Mouse (Mus musculus) lung, embryonic 14.5 days (tissue): Measurements from ENCODE around the gene Mapk8ip1. TPM values are rescaled to one million over a fixed set of nuclear protein-coding genes. Genes with fewer than 3 reads are reported as not detected.

Experiments used
- ATAC-seq: fragments of 200-750 bp; cut with Nextera tagmentation; 2 replicates; pipeline ENCODE4 v1.8.0; 2017; ENCODE audit warnings: mild to moderate bottlenecking, moderate TSS enrichment, moderate library complexity; ENCODE audit not compliant: insufficient read depth
- DNase-seq: peaks from one replicate; pipeline ENCODE4 v3.0.0-alpha.2; 2015
- H3K27ac ChIP-seq: fragments of 300-500 bp; sonication (generic); 2 replicates; pipeline ENCODE4 v1.5.1; 2014; ENCODE audit warnings: low read depth, mild to moderate bottlenecking, moderate library complexity
- H3K27me3 ChIP-seq: fragments of 300-500 bp; sonication (generic); 2 replicates; pipeline ENCODE4 v1.6.1; 2014; ENCODE audit warnings: low read length, control low read depth; ENCODE audit not compliant: insufficient read depth
- H3K36me3 ChIP-seq: fragments of 300-500 bp; sonication (generic); 2 replicates; pipeline ENCODE4 v1.6.1; 2014; ENCODE audit warnings: control low read depth; ENCODE audit not compliant: insufficient read depth
- H3K4me1 ChIP-seq: fragments of 300-500 bp; sonication (generic); 2 replicates; pipeline ENCODE4 v1.6.1; 2014; ENCODE audit warnings: antibody characterized with exemption, control low read depth; ENCODE audit not compliant: insufficient read depth
- H3K4me2 ChIP-seq: fragments of 300-500 bp; sonication (generic); 2 replicates; pipeline ENCODE4 v1.6.1; 2014; ENCODE audit warnings: mild to moderate bottlenecking
- H3K4me3 ChIP-seq: fragments of 300-500 bp; sonication (generic); 2 replicates; pipeline ENCODE4 v1.5.1; 2014; ENCODE audit warnings: low read depth, low read length
- H3K9ac ChIP-seq: fragments of 300-500 bp; sonication (generic); 2 replicates; pipeline ENCODE4 v1.6.1; 2014
- H3K9me3 ChIP-seq: fragments of 300-500 bp; sonication (generic); 2 replicates; pipeline ENCODE4 v1.6.1; 2016; ENCODE audit warnings: low read depth, low read length, control low read depth
- CTCF ChIP-seq: IDR thresholded peaks from 2 replicates; pipeline ENCODE4 v1.5.1; 2016; ENCODE audit warnings: antibody characterized with exemption, low read depth
- WGBS: fragments of 180-500 bp; shearing (Covaris S2); extraction: QIAGEN DNeasy Blood & Tissue Kit; methylation state at CpG from one replicate; pipeline ENCODE4 v1.1.7; 2014; 5-methylcytosine and 5-hydroxymethylcytosine counted together
- polyA plus RNA-seq: library from polyadenylated mRNA; unstranded; fragments of >200 nt; fragmentation: Nextera tagmentation; extraction: Ambion mirVana; gene quantifications from 2 replicates; pipeline ENCODE4 v1.2.1, GENCODE M21; 2014

Mapk8ip1 gene
- polyA plus RNA-seq, 1 experiment from 2014 or later = 6.2 TPM

DNA sequence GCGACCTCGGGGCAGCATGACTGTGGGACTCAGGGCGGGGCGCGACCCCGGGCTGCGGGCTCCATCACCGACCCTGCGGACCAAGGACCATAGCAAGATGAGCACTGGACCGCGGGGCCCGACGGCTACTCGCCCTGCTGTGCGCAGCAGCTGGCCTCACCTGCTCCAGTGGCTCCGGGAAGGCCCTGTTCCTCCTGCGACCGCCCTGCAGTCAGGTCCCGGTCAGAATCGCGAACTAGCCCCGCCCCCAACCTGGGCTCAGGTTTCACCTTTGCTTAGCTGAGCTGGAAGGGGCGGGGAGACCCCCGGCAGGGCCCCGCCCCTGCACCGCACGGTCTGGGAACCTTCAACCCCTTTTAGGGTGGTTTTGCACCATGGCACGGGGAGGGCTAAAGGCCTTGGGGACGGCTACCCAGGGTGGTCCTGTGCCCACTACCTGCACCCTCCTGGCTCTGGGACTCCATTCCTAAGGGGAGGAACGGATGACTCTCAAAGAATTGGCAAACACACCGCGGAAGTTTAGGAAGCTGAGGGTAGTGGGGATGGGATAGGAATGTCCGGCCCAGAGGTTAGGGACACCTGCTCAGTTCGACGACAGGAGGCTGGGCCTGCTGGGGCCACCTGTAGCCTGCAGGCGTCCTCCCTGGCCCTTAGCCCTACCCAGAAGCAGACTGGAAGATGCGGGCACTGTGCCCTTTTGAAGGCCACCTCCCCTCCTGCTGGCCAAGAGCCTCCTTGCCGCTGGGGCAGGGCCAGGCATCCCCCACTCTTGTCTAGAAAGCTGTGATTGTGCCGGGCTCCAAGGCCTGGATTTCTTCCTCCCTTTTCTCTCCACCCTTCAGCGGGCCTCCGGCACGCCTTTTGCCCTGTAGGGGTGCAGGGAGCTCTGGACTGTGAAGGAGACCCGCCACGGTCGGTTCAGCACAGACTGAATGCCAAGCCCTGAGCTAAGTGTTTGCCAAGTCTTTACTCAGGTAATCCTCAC, 29.9 kb downstream of the Mapk8ip1 start:
- Histone ChIP-seq H3K27ac (peak overlapping the region; percentile 92), H3K4me2 (peak overlapping the region; percentile 67), H3K36me3 (0 out of 2 replicates have a peak, but pooled peaks cover 4% of the 10 kb centered on the region), H3K9ac (peak overlapping the region; percentile 58), H3K4me1 (peaks cover 13% of the 10 kb centered on the region), H3K4me3 (peak overlapping the region; percentile 45), H3K9me3 (no peaks in the 10 kb centered on the region), H3K27me3 (peaks cover 37% of the 10 kb centered on the region)
- 3% methylated on average over 45 of the region's 45 CpGs for WGBS
- TF ChIP-seq CTCF = peak; percentile 26; the same call in 1 of the 2 replicates
- ATAC-seq (peak; percentile 5), DNase-seq (peak; percentile 84)

DNA sequence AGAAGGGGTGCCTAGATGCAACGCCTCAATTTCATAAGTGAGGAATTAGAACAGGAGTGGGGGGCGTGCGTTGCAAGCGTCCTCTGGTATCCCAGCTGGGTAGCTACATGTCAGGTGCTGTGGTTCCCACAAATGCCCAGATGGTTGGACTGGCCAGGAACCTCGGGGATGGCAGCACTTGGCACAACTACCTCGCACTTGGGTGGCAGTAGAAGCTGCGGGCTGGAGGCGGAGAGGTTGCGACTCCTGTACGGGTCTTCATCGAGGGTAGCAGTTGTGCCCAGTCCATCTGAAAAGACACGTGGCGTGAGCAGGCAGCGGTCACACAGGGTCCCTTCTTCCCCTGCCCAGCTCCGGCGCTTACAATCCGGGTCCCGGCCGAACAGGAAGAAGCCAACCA, 30.7 kb downstream of the Mapk8ip1 start:
- Histone ChIP-seq H3K27me3 (peaks cover 37% of the 10 kb centered on the region), H3K4me3 (peak overlapping the region; percentile 45), H3K4me2 (peak overlapping the region; percentile 67), H3K9me3 (no peaks in the 10 kb centered on the region), H3K27ac (peak overlapping the region; percentile 50; the same call in 1 of the 2 replicates), H3K36me3 (0 out of 2 replicates have a peak, but pooled peaks cover 7% of the 10 kb centered on the region), H3K4me1 (peaks cover 9% of the 10 kb centered on the region), H3K9ac (peak overlapping the region; percentile 58)
- ATAC-seq = no peak
- no peak for DNase-seq
- no peak for TF ChIP-seq CTCF
- WGBS = 10% methylated on average over 19 of the region's 19 CpGs

GRCm38 (mm10) chr2:92367383-92368029, 33.6 kb downstream of the Mapk8ip1 start:
- ATAC-seq (no peak), DNase-seq (no peak)
- no peaks in the 10 kb centered on the region for H3K9me3 ChIP-seq
- WGBS = 19% methylated on average over 20 of the region's 20 CpGs
- TF ChIP-seq CTCF = no peak
- no peak overlapping the region for H3K4me3 ChIP-seq
- H3K36me3 ChIP-seq = peaks cover 26% of the 10 kb centered on the region; the same call in 1 of the 2 replicates
- H3K4me1 ChIP-seq = peaks cover 5% of the 10 kb centered on the region
- H3K9ac ChIP-seq = no peak overlapping the region
- peaks cover 37% of the 10 kb centered on the region for H3K27me3 ChIP-seq
- H3K27ac ChIP-seq = no peak overlapping the region
- H3K4me2 ChIP-seq = no peak overlapping the region

- H3K36me3 ChIP-seq = peaks cover 37% of the 10 kb centered on the region; the same call in 1 of the 2 replicates
- DNase-seq = no peak
- no peak for ATAC-seq
- H3K4me1 ChIP-seq = no peaks in the 10 kb centered on the region; the same call in none of the 2 replicates
- no peak overlapping the region for H3K27ac ChIP-seq
- 85% methylated on average over 10 of the region's 10 CpGs for WGBS
- H3K4me2 ChIP-seq = no peak overlapping the region
- H3K9me3 ChIP-seq = no peaks in the 10 kb centered on the region
- H3K9ac ChIP-seq = no peak overlapping the region
- no peak for TF ChIP-seq CTCF
- H3K27me3 ChIP-seq = peaks cover 20% of the 10 kb centered on the region; the same call in 1 of the 2 replicates
- no peak overlapping the region for H3K4me3 ChIP-seq
Measured at GRCm38 (mm10) chr2:92365568-92365967, 35.5 kb downstream of the Mapk8ip1 start.

DNA sequence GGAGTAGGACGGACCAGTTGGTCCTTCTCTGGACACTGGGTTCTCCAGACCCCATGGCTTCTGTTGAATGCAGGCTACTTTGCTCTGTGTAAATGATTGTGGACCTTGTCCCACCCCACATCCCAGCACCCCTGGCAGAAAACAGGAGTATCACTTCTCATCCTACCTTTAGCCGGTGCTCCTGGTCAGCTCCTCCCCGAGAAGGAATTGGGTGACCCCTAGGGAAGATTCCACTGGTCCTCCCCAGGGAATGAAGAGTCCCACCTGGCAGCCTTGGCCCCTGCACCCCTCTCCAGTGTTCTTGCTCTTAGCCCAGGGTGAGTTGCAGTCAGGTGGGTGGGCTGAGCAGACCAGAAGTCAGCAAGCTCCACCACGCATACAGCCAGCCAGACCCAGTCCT, 37.0 kb downstream of the Mapk8ip1 start:
- peaks cover 52% of the 10 kb centered on the region for H3K36me3 ChIP-seq
- H3K4me1 ChIP-seq = no peaks in the 10 kb centered on the region; the same call in 1 of the 2 replicates
- H3K9me3 ChIP-seq = no peaks in the 10 kb centered on the region
- no peak overlapping the region for H3K4me3 ChIP-seq
- ATAC-seq (no peak), DNase-seq (no peak)
- H3K27me3 ChIP-seq = peaks cover 5% of the 10 kb centered on the region; the same call in 1 of the 2 replicates
- no peak for TF ChIP-seq CTCF
- no peak overlapping the region for H3K4me2 ChIP-seq
- H3K27ac ChIP-seq = no peak overlapping the region
- 90% methylated on average over 4 of the region's 4 CpGs for WGBS
- H3K9ac ChIP-seq = no peak overlapping the region

GRCm38 (mm10) chr2:92362571-92363228, 38.4 kb downstream of the Mapk8ip1 start:
- Histone ChIP-seq H3K27ac (no peak overlapping the region), H3K27me3 (no peaks in the 10 kb centered on the region), H3K4me1 (no peaks in the 10 kb centered on the region; the same call in 1 of the 2 replicates), H3K4me2 (no peak overlapping the region), H3K9ac (no peak overlapping the region), H3K36me3 (peaks cover 66% of the 10 kb centered on the region), H3K9me3 (no peaks in the 10 kb centered on the region), H3K4me3 (no peak overlapping the region)
- 90% methylated on average over 6 of the region's 6 CpGs for WGBS
- no peak for ATAC-seq
- TF ChIP-seq CTCF = no peak
- DNase-seq = no peak
